Mouse (Mus musculus) neural tube, embryonic 14.5 days (tissue): ENCODE measurements at regions not wholly inside any gene's neighbourhood (a gene's known extent, or its start where the extent isn't known, plus 50 kb on each side); places are given as distances from the start of the nearest gene placed in this dataset.

Experiments
- ATAC-seq: fragments of 200-750 bp; cut with Nextera tagmentation; 2 replicates; pipeline ENCODE4 v1.8.0; 2017; ENCODE audit warnings: low read depth, mild to moderate bottlenecking, moderate TSS enrichment, moderate library complexity
- H3K27ac ChIP-seq: fragments of 300-500 bp; sonication (generic); 2 replicates; pipeline ENCODE4 v1.5.1; 2014; ENCODE audit warnings: low read depth, mild to moderate bottlenecking, control low read depth, low read length, moderate library complexity, mixed read lengths
- H3K27me3 ChIP-seq: fragments of 300-500 bp; sonication (generic); 2 replicates; pipeline ENCODE4 v1.6.1; 2014; ENCODE audit warnings: low read length; ENCODE audit not compliant: control insufficient read depth, insufficient read depth
- H3K36me3 ChIP-seq: fragments of 300-500 bp; sonication (generic); 2 replicates; pipeline ENCODE4 v1.6.1; 2014; ENCODE audit warnings: low read length, mixed read lengths; ENCODE audit not compliant: control insufficient read depth, insufficient read depth
- H3K4me1 ChIP-seq: fragments of 300-500 bp; sonication (generic); 2 replicates; pipeline ENCODE4 v1.6.1; 2014; ENCODE audit warnings: low read length; ENCODE audit not compliant: control insufficient read depth, insufficient read depth
- H3K4me2 ChIP-seq: fragments of 300-500 bp; sonication (generic); 2 replicates; pipeline ENCODE4 v1.6.1; 2014; ENCODE audit warnings: mild to moderate bottlenecking, low read depth, low read length, control low read depth
- H3K4me3 ChIP-seq: fragments of 300-500 bp; sonication (generic); 2 replicates; pipeline ENCODE4 v1.5.1; 2014; ENCODE audit warnings: low read depth, low read length, control low read depth, mixed read lengths
- H3K9ac ChIP-seq: fragments of 300-500 bp; sonication (generic); replicated peaks from 2 replicates; pipeline ENCODE4 v1.6.1; 2014; ENCODE audit warnings: low read depth, mild to moderate bottlenecking, control low read depth, low read length, mixed read lengths
- H3K9me3 ChIP-seq: fragments of 300-500 bp; sonication (generic); 2 replicates; pipeline ENCODE4 v1.6.1; 2016; ENCODE audit warnings: low read length; ENCODE audit not compliant: control insufficient read depth
- WGBS: fragments of 180-500 bp; shearing (Covaris S2); extraction: QIAGEN DNeasy Blood & Tissue Kit; methylation state at CpG from one replicate; pipeline ENCODE4 v1.1.7; 2014; 5-methylcytosine and 5-hydroxymethylcytosine counted together

GRCm38 (mm10) chr15:51574538-51575105 lies 2310.1 kb upstream of the Gm7489 start:
- 94% methylated on average over 8 of the region's 8 CpGs for WGBS
- Histone ChIP-seq H3K4me3 (no peak overlapping the region), H3K27me3 (no peaks in the 10 kb centered on the region)

GRCm38 (mm10) chr15:51583636-51584035 lies 2301.1 kb upstream of the Gm7489 start:
- H3K4me3 ChIP-seq: no peak overlapping the region
- 37% methylated on average over 1 of the region's 1 CpGs for WGBS
- no peak overlapping the region for H3K4me2 ChIP-seq
- no peaks in the 10 kb centered on the region for H3K4me1 ChIP-seq
- no peaks in the 10 kb centered on the region for H3K27me3 ChIP-seq
- ATAC-seq: no peak
- H3K27ac ChIP-seq: no peak overlapping the region
- no peak overlapping the region for H3K9ac ChIP-seq
- H3K9me3 ChIP-seq: no peaks in the 10 kb centered on the region
- no peaks in the 10 kb centered on the region for H3K36me3 ChIP-seq

More at GRCm38 (mm10) chr15:51574538-51575105, 2310.1 kb upstream of the Gm7489 start:
- Histone ChIP-seq H3K9me3 (no peaks in the 10 kb centered on the region), H3K27ac (no peak overlapping the region), H3K9ac (no peak overlapping the region), H3K36me3 (no peaks in the 10 kb centered on the region), H3K4me1 (no peaks in the 10 kb centered on the region), H3K4me2 (no peak overlapping the region)
- ATAC-seq: no peak

GRCm38 (mm10) chr15:51586146-51586545 lies 2298.6 kb upstream of the Gm7489 start:
- Histone ChIP-seq H3K4me2 (no peak overlapping the region), H3K4me3 (no peak overlapping the region), H3K36me3 (no peaks in the 10 kb centered on the region), H3K9ac (no peak overlapping the region), H3K9me3 (no peaks in the 10 kb centered on the region), H3K4me1 (no peaks in the 10 kb centered on the region), H3K27me3 (no peaks in the 10 kb centered on the region), H3K27ac (no peak overlapping the region)
- no peak for ATAC-seq
- 86% methylated on average over 5 of the region's 5 CpGs for WGBS

- no peak overlapping the region for H3K4me2 ChIP-seq
- no peak overlapping the region for H3K4me3 ChIP-seq
- WGBS: 65% methylated on average over 17 of the region's 17 CpGs
- H3K9me3 ChIP-seq: no peaks in the 10 kb centered on the region
- ATAC-seq: no peak
- no peaks in the 10 kb centered on the region for H3K27me3 ChIP-seq
- no peak overlapping the region for H3K27ac ChIP-seq
- no peak overlapping the region for H3K9ac ChIP-seq
- no peaks in the 10 kb centered on the region for H3K4me1 ChIP-seq
- H3K36me3 ChIP-seq: no peaks in the 10 kb centered on the region
Measured at GRCm38 (mm10) chr15:51591406-51592068, 2293.2 kb upstream of the Gm7489 start.

- no peaks in the 10 kb centered on the region for H3K9me3 ChIP-seq
- no peaks in the 10 kb centered on the region for H3K27me3 ChIP-seq
- no peak for ATAC-seq
- 46% methylated on average over 9 of the region's 9 CpGs for WGBS
- H3K27ac ChIP-seq: no peak overlapping the region
- no peaks in the 10 kb centered on the region for H3K36me3 ChIP-seq
- H3K4me1 ChIP-seq: no peaks in the 10 kb centered on the region
- H3K9ac ChIP-seq: no peak overlapping the region
- no peak overlapping the region for H3K4me3 ChIP-seq
- no peak overlapping the region for H3K4me2 ChIP-seq
Measured at GRCm38 (mm10) chr15:51592069-51592435, 2292.7 kb upstream of the Gm7489 start.

GRCm38 (mm10) chr15:51592511-51593498 lies 2291.9 kb upstream of the Gm7489 start:
- H3K9ac ChIP-seq: no peak overlapping the region
- no peak overlapping the region for H3K4me2 ChIP-seq
- no peaks in the 10 kb centered on the region for H3K27me3 ChIP-seq
- H3K4me1 ChIP-seq: no peaks in the 10 kb centered on the region
- no peak overlapping the region for H3K27ac ChIP-seq
- no peak overlapping the region for H3K4me3 ChIP-seq
- 90% methylated on average over 13 of the region's 13 CpGs for WGBS
- no peaks in the 10 kb centered on the region for H3K36me3 ChIP-seq
- no peaks in the 10 kb centered on the region for H3K9me3 ChIP-seq
- ATAC-seq: 0 out of 2 replicates have a peak, but pooled peaks have one; percentile 28

GRCm38 (mm10) chr15:51594060-51594459 lies 2290.6 kb upstream of the Gm7489 start:
- no peaks in the 10 kb centered on the region for H3K36me3 ChIP-seq

GRCm38 (mm10) chr15:51595655-51596054 lies 2289.1 kb upstream of the Gm7489 start:
- H3K36me3 ChIP-seq: no peaks in the 10 kb centered on the region
- H3K4me1 ChIP-seq: no peaks in the 10 kb centered on the region
- H3K27me3 ChIP-seq: no peaks in the 10 kb centered on the region
- no peak overlapping the region for H3K9ac ChIP-seq
- no peak overlapping the region for H3K27ac ChIP-seq
- no peak overlapping the region for H3K4me2 ChIP-seq
- ATAC-seq: no peak
- H3K4me3 ChIP-seq: no peak overlapping the region
- H3K9me3 ChIP-seq: no peaks in the 10 kb centered on the region
- WGBS: 66% methylated on average over 1 of the region's 1 CpGs

More at GRCm38 (mm10) chr15:51594060-51594459, 2290.6 kb upstream of the Gm7489 start:
- Histone ChIP-seq H3K4me1 (no peaks in the 10 kb centered on the region), H3K27ac (no peak overlapping the region), H3K4me2 (no peak overlapping the region), H3K4me3 (no peak overlapping the region), H3K9me3 (no peaks in the 10 kb centered on the region), H3K9ac (no peak overlapping the region), H3K27me3 (no peaks in the 10 kb centered on the region)
- ATAC-seq: no peak
- 64% methylated on average over 5 of the region's 5 CpGs for WGBS

- Histone ChIP-seq H3K4me3 (no peak overlapping the region), H3K27me3 (no peaks in the 10 kb centered on the region), H3K36me3 (no peaks in the 10 kb centered on the region), H3K4me1 (no peaks in the 10 kb centered on the region), H3K4me2 (no peak overlapping the region), H3K9me3 (no peaks in the 10 kb centered on the region), H3K9ac (no peak overlapping the region), H3K27ac (no peak overlapping the region)
- WGBS: 87% methylated on average over 3 of the region's 3 CpGs
- no peak for ATAC-seq
Measured at GRCm38 (mm10) chr15:51597841-51598240, 2286.9 kb upstream of the Gm7489 start.
